Mouse (Mus musculus): ENCODE measurements around the gene Ccdc14. TPM values are rescaled to one million over a fixed set of nuclear protein-coding genes. Genes with fewer than 3 reads are reported as not detected.

The Ccdc14 gene
- polyA plus RNA-seq, 2 experiments: 3.2 to 3.3 TPM

DNA sequence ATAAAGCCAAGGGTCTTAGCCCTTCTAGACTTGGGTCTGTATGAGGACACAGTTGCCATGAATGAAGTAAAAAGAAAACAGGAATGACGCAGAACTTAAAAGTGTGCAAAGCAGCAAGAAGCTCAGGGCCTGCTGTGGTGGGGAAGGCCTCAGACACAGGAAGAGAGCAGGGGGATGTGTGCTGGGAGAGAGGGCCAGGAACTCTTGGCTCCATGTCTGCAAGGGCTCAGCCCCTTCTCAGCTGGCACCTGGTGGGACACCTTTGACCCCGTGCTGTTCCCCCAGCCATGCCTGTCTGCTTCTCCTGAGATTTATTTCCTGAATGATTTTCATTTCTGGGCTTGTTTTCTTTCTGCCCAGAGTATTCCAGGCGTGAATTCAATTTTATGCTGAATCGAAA, 59.1 kb downstream of the Ccdc14 start:
- H3K9ac ChIP-seq (replicated peaks): no peak overlapping the region
- ATAC-seq (ENCODE audit: insufficient read depth): no peak
- peaks cover 17% of the 10 kb centered on the region for H3K27me3 ChIP-seq (ENCODE audit: control insufficient read depth, insufficient read depth, low read length)
- no peaks in the 10 kb centered on the region for H3K9me3 ChIP-seq (ENCODE audit: control insufficient read depth, low read length)
- no peaks in the 10 kb centered on the region for H3K36me3 ChIP-seq (replicated peaks; ENCODE audit: control insufficient read depth, insufficient read depth, low read depth)
- TF ChIP-seq CTCF (IDR thresholded peaks at IDR 0.05; ENCODE audit: low read depth): no peak
- no peak for TF ChIP-seq EP300 (IDR thresholded peaks at IDR 0.05; ENCODE audit: low read depth)
- H3K27ac ChIP-seq: no peak overlapping the region
- 65% methylated on average over 4 of the region's 4 CpGs for WGBS (ENCODE audit: insufficient replicate concordance)
- H3K4me1 ChIP-seq (replicated peaks; ENCODE audit: control insufficient read depth in 2 of 2, insufficient read depth in 2 of 2, low read length in 1 of 2): peaks cover 0 to 6% of the 10 kb centered on the region in 2 experiments; a peak in 1 of 4 replicates
- no peak overlapping the region for H3K4me2 ChIP-seq (ENCODE audit: low read depth)
- DNase-seq (ENCODE audit: low read depth in 3 of 3, low spot score in 3 of 3): no peak
- no peak overlapping the region for H3K4me3 ChIP-seq (ENCODE audit: insufficient read depth in 1 of 2, low read depth in 2 of 2, low read length in 2 of 2)

DNA sequence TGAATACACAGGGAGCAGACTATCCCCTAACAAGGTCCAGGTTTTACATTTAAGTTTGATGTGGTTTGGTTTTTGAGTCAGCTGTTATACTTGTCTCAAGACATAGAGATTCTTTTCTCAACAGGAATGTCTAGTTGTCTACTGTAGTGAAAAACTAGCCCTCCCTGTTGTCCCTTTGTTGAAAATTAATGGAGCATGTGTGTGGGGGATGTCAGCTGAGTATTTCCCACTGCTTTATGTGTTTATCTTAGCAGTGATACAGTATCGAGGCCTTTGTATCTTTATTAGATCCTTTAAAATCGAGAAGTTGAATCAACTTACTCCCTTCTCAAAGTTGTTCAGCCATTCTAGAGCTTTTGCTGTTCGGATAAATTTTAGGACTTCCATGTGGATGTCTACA, 61.6 kb downstream of the Ccdc14 start:
- Histone ChIP-seq H3K27me3 (ENCODE audit: control insufficient read depth, insufficient read depth, low read length) (no peaks in the 10 kb centered on the region), H3K9ac (replicated peaks) (no peak overlapping the region), H3K4me2 (ENCODE audit: low read depth) (no peak overlapping the region), H3K9me3 (ENCODE audit: control insufficient read depth, low read length) (no peaks in the 10 kb centered on the region), H3K4me1 (replicated peaks; ENCODE audit: control insufficient read depth in 2 of 2, insufficient read depth in 2 of 2, low read length in 1 of 2) (peaks cover 0 to 1% of the 10 kb centered on the region in 2 experiments; a peak in 2 of 4 replicates), H3K27ac (no peak overlapping the region), H3K36me3 (replicated peaks; ENCODE audit: control insufficient read depth, insufficient read depth, low read depth) (no peaks in the 10 kb centered on the region), H3K4me3 (ENCODE audit: insufficient read depth in 1 of 2, low read depth in 2 of 2, low read length in 2 of 2) (no peak overlapping the region)
- ATAC-seq (ENCODE audit: insufficient read depth): no peak
- 55% methylated on average over 3 of the region's 3 CpGs for WGBS (ENCODE audit: insufficient replicate concordance)
- TF ChIP-seq EP300 (IDR thresholded peaks at IDR 0.05; ENCODE audit: low read depth): no peak
- TF ChIP-seq CTCF (IDR thresholded peaks at IDR 0.05; ENCODE audit: low read depth): no peak
- DNase-seq (ENCODE audit: low read depth in 3 of 3, low spot score in 3 of 3): no peak

DNA sequence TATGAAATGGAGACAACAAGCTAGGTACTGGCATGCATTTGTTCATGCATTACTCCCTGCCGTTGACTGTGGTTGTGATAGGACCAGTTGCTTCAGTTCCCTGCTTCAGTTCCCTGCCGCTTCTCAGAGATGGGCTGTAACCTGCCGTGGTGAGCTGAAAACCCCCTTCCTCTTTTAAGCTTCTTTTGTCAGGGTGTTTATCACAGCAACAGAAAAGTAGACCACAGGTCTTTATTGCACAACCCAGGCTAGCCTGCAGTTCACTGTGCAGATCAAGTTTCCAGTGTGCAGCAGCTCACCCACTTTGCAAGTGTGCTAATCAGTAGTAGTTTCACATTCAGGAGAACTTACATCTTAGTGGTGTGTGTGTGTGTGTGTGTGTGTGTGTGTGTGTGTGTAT, 62.6 kb downstream of the Ccdc14 start:
- ATAC-seq (ENCODE audit: insufficient read depth): no peak
- peaks cover 0 to 3% of the 10 kb centered on the region in 2 experiments; a peak in 2 of 4 replicates for H3K4me1 ChIP-seq (replicated peaks; ENCODE audit: control insufficient read depth in 2 of 2, insufficient read depth in 2 of 2, low read length in 1 of 2)

DNA sequence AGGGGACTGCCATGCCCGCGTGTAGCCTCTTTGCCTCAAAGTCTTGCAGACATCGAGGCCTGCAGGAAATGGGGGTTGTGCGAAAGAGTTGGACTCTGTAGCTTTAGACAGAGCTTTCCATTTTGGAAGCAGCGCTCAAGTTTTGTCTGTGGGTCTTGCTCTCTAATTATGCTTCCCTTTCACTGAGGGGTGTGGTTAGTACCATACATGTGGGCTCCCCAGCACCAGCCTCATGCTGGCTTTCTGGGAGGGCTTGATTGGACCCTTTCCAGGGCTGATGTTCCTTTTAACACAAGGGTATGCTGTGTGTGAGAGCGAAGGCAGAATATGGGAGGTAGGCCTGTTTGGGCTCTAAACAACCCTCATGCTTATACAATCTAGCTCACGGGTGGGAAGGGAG, 66.6 kb downstream of the Ccdc14 start:
- TF ChIP-seq CTCF (IDR thresholded peaks at IDR 0.05; ENCODE audit: low read depth) (no peak), EP300 (IDR thresholded peaks at IDR 0.05; ENCODE audit: low read depth) (no peak)
- Histone ChIP-seq H3K27ac (no peak overlapping the region), H3K4me1 (replicated peaks; ENCODE audit: control insufficient read depth in 2 of 2, insufficient read depth in 2 of 2, low read length in 1 of 2) (peaks cover 0 to 3% of the 10 kb centered on the region in 2 experiments; a peak in 2 of 4 replicates), H3K27me3 (ENCODE audit: control insufficient read depth, insufficient read depth, low read length) (no peaks in the 10 kb centered on the region), H3K9ac (replicated peaks) (no peak overlapping the region), H3K4me3 (ENCODE audit: insufficient read depth in 1 of 2, low read depth in 2 of 2, low read length in 2 of 2) (no peak overlapping the region), H3K9me3 (ENCODE audit: control insufficient read depth, low read length) (no peaks in the 10 kb centered on the region), H3K36me3 (replicated peaks; ENCODE audit: control insufficient read depth, insufficient read depth, low read depth) (no peaks in the 10 kb centered on the region), H3K4me2 (ENCODE audit: low read depth) (no peak overlapping the region)
- ATAC-seq (ENCODE audit: insufficient read depth) (no peak), DNase-seq (ENCODE audit: low read depth in 3 of 3, low spot score in 3 of 3) (no peak)
- 62% methylated on average over 7 of the region's 7 CpGs for WGBS (ENCODE audit: insufficient replicate concordance)

More for the DNA sequence above, 62.6 kb downstream of the Ccdc14 start:
- H3K27ac ChIP-seq: no peak overlapping the region
- no peak overlapping the region for H3K4me3 ChIP-seq (ENCODE audit: insufficient read depth in 1 of 2, low read depth in 2 of 2, low read length in 2 of 2)
- no peaks in the 10 kb centered on the region for H3K36me3 ChIP-seq (replicated peaks; ENCODE audit: control insufficient read depth, insufficient read depth, low read depth)
- peak in 2 of 3 experiments; percentile 4 to 9 for DNase-seq (ENCODE audit: low read depth in 3 of 3, low spot score in 3 of 3)
- no peak overlapping the region for H3K4me2 ChIP-seq (ENCODE audit: low read depth)
- H3K27me3 ChIP-seq (ENCODE audit: control insufficient read depth, insufficient read depth, low read length): no peaks in the 10 kb centered on the region
- no peak for TF ChIP-seq CTCF (IDR thresholded peaks at IDR 0.05; ENCODE audit: low read depth)
- TF ChIP-seq EP300 (IDR thresholded peaks at IDR 0.05; ENCODE audit: low read depth): no peak
- H3K9ac ChIP-seq (replicated peaks): no peak overlapping the region
- H3K9me3 ChIP-seq (ENCODE audit: control insufficient read depth, low read length): no peaks in the 10 kb centered on the region
- 31% methylated on average over 3 of the region's 3 CpGs for WGBS (ENCODE audit: insufficient replicate concordance)

DNA sequence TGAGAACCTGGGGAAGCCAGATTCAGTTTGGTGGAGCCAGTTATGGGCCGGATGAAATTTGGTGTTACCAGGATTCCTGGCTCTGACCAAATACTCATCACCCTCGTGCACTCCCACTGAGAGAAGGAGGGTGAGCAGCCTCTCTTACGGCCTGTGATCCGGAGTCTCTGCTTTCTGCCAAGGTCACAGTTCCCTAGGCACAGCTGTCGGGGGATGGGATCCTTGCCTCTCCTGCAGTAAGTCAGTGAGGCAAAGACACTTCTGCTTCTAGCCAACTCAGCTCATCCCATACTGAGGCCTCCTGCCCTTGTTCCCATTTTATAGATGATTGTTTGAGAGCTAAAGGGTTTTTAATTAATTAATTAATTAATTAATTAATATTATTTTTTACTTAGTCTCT, 67.8 kb downstream of the Ccdc14 start:
- Histone ChIP-seq H3K36me3 (replicated peaks; ENCODE audit: control insufficient read depth, insufficient read depth, low read depth) (no peaks in the 10 kb centered on the region), H3K9ac (replicated peaks) (no peak overlapping the region), H3K27me3 (ENCODE audit: control insufficient read depth, insufficient read depth, low read length) (no peaks in the 10 kb centered on the region), H3K4me3 (ENCODE audit: insufficient read depth in 1 of 2, low read depth in 2 of 2, low read length in 2 of 2) (no peak overlapping the region), H3K4me2 (ENCODE audit: low read depth) (no peak overlapping the region), H3K4me1 (replicated peaks; ENCODE audit: control insufficient read depth in 2 of 2, insufficient read depth in 2 of 2, low read length in 1 of 2) (peaks cover 0 to 3% of the 10 kb centered on the region in 2 experiments; a peak in 2 of 4 replicates), H3K9me3 (ENCODE audit: control insufficient read depth, low read length) (no peaks in the 10 kb centered on the region), H3K27ac (no peak overlapping the region)
- DNase-seq (ENCODE audit: low read depth in 3 of 3, low spot score in 3 of 3) (no peak), ATAC-seq (ENCODE audit: insufficient read depth) (no peak)
- WGBS (ENCODE audit: insufficient replicate concordance): 55% methylated on average over 5 of the region's 5 CpGs
- TF ChIP-seq CTCF (IDR thresholded peaks at IDR 0.05; ENCODE audit: low read depth) (no peak), EP300 (IDR thresholded peaks at IDR 0.05; ENCODE audit: low read depth) (no peak)
